In the genomic region with DNA sequence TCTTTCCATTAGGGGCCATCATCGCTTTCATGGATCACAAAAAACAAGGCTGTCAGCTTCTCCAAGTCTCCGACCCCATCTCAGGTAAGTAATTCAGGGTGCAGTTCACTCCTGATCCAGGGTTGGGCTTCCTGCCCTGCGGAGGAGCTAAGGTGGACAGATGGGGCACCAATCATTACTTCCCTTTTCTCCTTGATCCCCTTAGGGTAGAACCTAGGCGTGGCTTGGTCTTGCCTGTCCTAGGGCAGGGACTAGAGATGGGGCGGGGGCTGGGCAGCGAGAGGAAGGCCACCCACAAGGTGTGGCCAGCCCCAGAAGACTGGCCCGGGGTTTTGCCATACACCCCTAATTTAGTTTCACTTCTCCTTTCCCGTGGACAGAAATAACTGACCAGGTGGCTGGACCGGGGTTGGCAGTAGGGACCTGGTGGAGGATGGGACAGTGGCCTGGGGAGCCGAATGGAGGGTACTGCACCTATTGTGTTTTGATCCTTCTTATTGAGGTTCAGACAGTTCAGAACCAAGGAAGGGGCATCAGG, we compare ENCODE assay signal across 8 mouse cellular contexts. TPM values are rescaled to one million over a fixed set of nuclear protein-coding genes. Genes with fewer than 3 reads are reported as not detected.
A peak's percentile ranks its signal among the peaks of the same experiment; 100 is the strongest.
DNase-seq lines count a peak whose midpoint lies in the region; ATAC-seq and TF ChIP-seq lines count a peak whose summit lies in the region.

No protein-coding gene starts in this region.

- H3K9me3 ChIP-seq in liver, embryonic 14.5 days (ENCODE audit: control insufficient read depth, low read length) = no peaks in the 10 kb centered on the region
- H3K9me3 ChIP-seq in neural tube, embryonic 12.5 days = no peaks in the 10 kb centered on the region

- H3K4me2 ChIP-seq in liver, embryonic 14.5 days (ENCODE audit: low read depth) = peak overlapping the region; percentile 85
- peak overlapping the region; percentile 56 for H3K4me2 ChIP-seq in neural tube, embryonic 12.5 days (replicated peaks)

- peak; percentile 15 for ATAC-seq in activated CD4-positive, CD25-positive, alpha-beta regulatory T cell, adult 4 months
- ATAC-seq in granulocyte monocyte progenitor cell, adult 5-6 weeks (replicated peaks; ENCODE audit: poor library complexity, severe bottlenecking) = peak; percentile 80
- ATAC-seq in liver, embryonic 14.5 days (ENCODE audit: insufficient read depth) = no peak
- no peak for ATAC-seq in neural tube, embryonic 12.5 days (ENCODE audit: low FRiP score, low read depth)

- peaks cover 28 to 30% of the 10 kb centered on the region in 2 experiments for H3K4me1 ChIP-seq in liver, embryonic 14.5 days (replicated peaks; ENCODE audit: control insufficient read depth in 2 of 2, insufficient read depth in 2 of 2, low read length in 1 of 2)
- peaks cover 15% of the 10 kb centered on the region for H3K4me1 ChIP-seq in neural tube, embryonic 12.5 days

- H3K27me3 ChIP-seq in liver, embryonic 14.5 days (ENCODE audit: control insufficient read depth, insufficient read depth, low read length) = no peaks in the 10 kb centered on the region; the same call in 1 of the 2 replicates
- peaks cover 55% of the 10 kb centered on the region for H3K27me3 ChIP-seq in neural tube, embryonic 12.5 days (replicated peaks)

- no peaks in the 10 kb centered on the region; the same call in 1 of the 2 replicates for H3K36me3 ChIP-seq in liver, embryonic 14.5 days (replicated peaks; ENCODE audit: control insufficient read depth, insufficient read depth, low read depth)
- peaks cover 27% of the 10 kb centered on the region for H3K36me3 ChIP-seq in neural tube, embryonic 12.5 days

- H3K9ac ChIP-seq in liver, embryonic 14.5 days (replicated peaks) = peak overlapping the region; percentile 58
- H3K9ac ChIP-seq in neural tube, embryonic 12.5 days = no peak overlapping the region

- TF ChIP-seq CTCF in liver, embryonic 14.5 days (IDR thresholded peaks at IDR 0.05; ENCODE audit: low read depth) = no peak

- no peak for TF ChIP-seq EP300 in liver, embryonic 14.5 days (IDR thresholded peaks at IDR 0.05; ENCODE audit: low read depth)

- DNase-seq in adrenal gland, postnatal 14 days = peak; percentile 38
- no peak for DNase-seq in adrenal gland, postnatal 10 days
- no peak for DNase-seq in liver, embryonic 14.5 days (ENCODE audit: low read depth in 3 of 3, low spot score in 3 of 3)
- no peak for DNase-seq in thymus, postnatal 36 days
- DNase-seq in urinary bladder, postnatal 4 days (ENCODE audit: low spot score in 2 of 2) = no peak

- H3K27ac ChIP-seq in liver, embryonic 14.5 days = no peak overlapping the region
- no peak overlapping the region for H3K27ac ChIP-seq in neural tube, embryonic 12.5 days

- WGBS in liver, embryonic 14.5 days (ENCODE audit: insufficient replicate concordance) = 8% methylated on average over 10 of the region's 10 CpGs
- WGBS in neural tube, embryonic 12.5 days = 17% methylated on average over 10 of the region's 10 CpGs

- peak overlapping the region; percentile 31 to 56 for H3K4me3 ChIP-seq in liver, embryonic 14.5 days (ENCODE audit: insufficient read depth in 1 of 2, low read depth in 2 of 2, low read length in 2 of 2)
- peak overlapping the region; percentile 9; the same call in 1 of the 2 replicates for H3K4me3 ChIP-seq in neural tube, embryonic 12.5 days

RNA-seq across cellular contexts. Expression of a gene that starts 0.6 kb away (rescaled TPM):
- total RNA-seq in adrenal gland, postnatal 14 days (2021) = 59.3 and 65.4 TPM in 2 replicates
- 10 to 100 TPM; 54.7 to 56.2 TPM for total RNA-seq in adrenal gland, postnatal 10 days (2021)
- 10 to 100 TPM; 88.3 to 91.8 TPM for polyA plus RNA-seq in activated CD4-positive, CD25-positive, alpha-beta regulatory T cell, adult 4 months (2017; shearing (Covaris generic))
- total RNA-seq in granulocyte monocyte progenitor cell, adult 5-6 weeks (2014; fragmentation: Nextera tagmentation) = 66.1 and 70.9 TPM in 2 replicates
- total RNA-seq in granulocyte monocyte progenitor cell, adult 5-6 weeks (2017) = 37.8 and 44.3 TPM in 2 replicates
- 34.8 and 39.6 TPM in 2 replicates for polyA plus RNA-seq in liver, embryonic 14.5 days (2012; rRNA removed)
- polyA plus RNA-seq in liver, embryonic 14.5 days (2014; fragmentation: Nextera tagmentation; extraction: Ambion mirVana) = 83.1 and 91.6 TPM in 2 replicates
- 140 and 145 TPM in 2 replicates for polyA plus RNA-seq in neural tube, embryonic 12.5 days (2016; fragmentation: Nextera tagmentation; extraction: Ambion mirVana)

RNA-seq across cellular contexts. Expression of a gene that starts 0.9 kb away (rescaled TPM):
- 0.44 and 1.1 TPM in 2 replicates for total RNA-seq in adrenal gland, postnatal 14 days (2021)
- under 1 TPM; 0.55 to 0.60 TPM for total RNA-seq in adrenal gland, postnatal 10 days (2021)
- 1 to 10 TPM in 1 of 2 experiments, under 1 TPM in 1; 0.46 to 2.3 TPM for polyA plus RNA-seq in activated CD4-positive, CD25-positive, alpha-beta regulatory T cell, adult 4 months (2017; shearing (Covaris generic))
- 3.9 and 7.0 TPM in 2 replicates for total RNA-seq in granulocyte monocyte progenitor cell, adult 5-6 weeks (2014; fragmentation: Nextera tagmentation)
- 3.8 and 3.9 TPM in 2 replicates for total RNA-seq in granulocyte monocyte progenitor cell, adult 5-6 weeks (2017)
- polyA plus RNA-seq in liver, embryonic 14.5 days (2012; rRNA removed) = 0.66 and 0.96 TPM in 2 replicates
- polyA plus RNA-seq in liver, embryonic 14.5 days (2014; fragmentation: Nextera tagmentation; extraction: Ambion mirVana) = 0.38 and 0.41 TPM in 2 replicates
- polyA plus RNA-seq in neural tube, embryonic 12.5 days (2016; fragmentation: Nextera tagmentation; extraction: Ambion mirVana) = 0.30 TPM in 1 of 2 replicates, not detected in the other

RNA-seq across cellular contexts. Expression of a gene that starts 15.1 kb away (rescaled TPM):
- 58.8 and 64.2 TPM in 2 replicates for total RNA-seq in adrenal gland, postnatal 14 days (2021)
- total RNA-seq in adrenal gland, postnatal 10 days (2021) = 10 to 100 TPM; 59.2 to 60.8 TPM
- 1 to 10 TPM; 3.2 TPM for polyA plus RNA-seq in activated CD4-positive, CD25-positive, alpha-beta regulatory T cell, adult 4 months (2017; shearing (Covaris generic))
- 29.7 and 32.3 TPM in 2 replicates for total RNA-seq in granulocyte monocyte progenitor cell, adult 5-6 weeks (2014; fragmentation: Nextera tagmentation)
- 11.9 and 17.8 TPM in 2 replicates for total RNA-seq in granulocyte monocyte progenitor cell, adult 5-6 weeks (2017)
- 21.8 and 27.0 TPM in 2 replicates for polyA plus RNA-seq in liver, embryonic 14.5 days (2012; rRNA removed)
- 1.5 and 2.0 TPM in 2 replicates for polyA plus RNA-seq in liver, embryonic 14.5 days (2014; fragmentation: Nextera tagmentation; extraction: Ambion mirVana)
- polyA plus RNA-seq in neural tube, embryonic 12.5 days (2016; fragmentation: Nextera tagmentation; extraction: Ambion mirVana) = 44.3 and 48.8 TPM in 2 replicates

RNA-seq across cellular contexts. Expression of a gene that starts 26.3 kb away (rescaled TPM):
- 36.9 and 52.2 TPM in 2 replicates for total RNA-seq in adrenal gland, postnatal 14 days (2021)
- total RNA-seq in adrenal gland, postnatal 10 days (2021) = 10 to 100 TPM; 29.6 to 58.3 TPM
- 1 to 10 TPM; 8.4 to 9.7 TPM for polyA plus RNA-seq in activated CD4-positive, CD25-positive, alpha-beta regulatory T cell, adult 4 months (2017; shearing (Covaris generic))
- 24.2 and 40.8 TPM in 2 replicates for total RNA-seq in granulocyte monocyte progenitor cell, adult 5-6 weeks (2014; fragmentation: Nextera tagmentation)
- total RNA-seq in granulocyte monocyte progenitor cell, adult 5-6 weeks (2017) = 19.6 TPM in 2 replicates
- polyA plus RNA-seq in liver, embryonic 14.5 days (2012; rRNA removed) = 21.3 and 23.3 TPM in 2 replicates
- polyA plus RNA-seq in liver, embryonic 14.5 days (2014; fragmentation: Nextera tagmentation; extraction: Ambion mirVana) = 7.5 and 8.6 TPM in 2 replicates
- polyA plus RNA-seq in neural tube, embryonic 12.5 days (2016; fragmentation: Nextera tagmentation; extraction: Ambion mirVana) = 70.1 and 79.0 TPM in 2 replicates

RNA-seq across cellular contexts. Expression of a gene that starts 51.3 kb away (rescaled TPM):
- 19.3 and 26.2 TPM in 2 replicates for total RNA-seq in adrenal gland, postnatal 14 days (2021)
- total RNA-seq in adrenal gland, postnatal 10 days (2021) = 10 to 100 TPM; 18.8 to 21.6 TPM
- 10 to 100 TPM; 12.6 to 14.5 TPM for polyA plus RNA-seq in activated CD4-positive, CD25-positive, alpha-beta regulatory T cell, adult 4 months (2017; shearing (Covaris generic))
- total RNA-seq in granulocyte monocyte progenitor cell, adult 5-6 weeks (2014; fragmentation: Nextera tagmentation) = 1.2 TPM in 1 of 2 replicates, not detected in the other
- 1.4 and 1.9 TPM in 2 replicates for total RNA-seq in granulocyte monocyte progenitor cell, adult 5-6 weeks (2017)
- polyA plus RNA-seq in liver, embryonic 14.5 days (2012; rRNA removed) = 1.0 and 1.1 TPM in 2 replicates
- 0.89 and 1.2 TPM in 2 replicates for polyA plus RNA-seq in liver, embryonic 14.5 days (2014; fragmentation: Nextera tagmentation; extraction: Ambion mirVana)
- 4.9 and 5.8 TPM in 2 replicates for polyA plus RNA-seq in neural tube, embryonic 12.5 days (2016; fragmentation: Nextera tagmentation; extraction: Ambion mirVana)

Comparison
In these comparisons a context has a peak if more than half of its experiments do, and no peak if none do; other contexts are left out.
1. ATAC-seq: peak in activated CD4-positive, CD25-positive, alpha-beta regulatory T cell, adult 4 months (single experiment) and granulocyte monocyte progenitor cell, adult 5-6 weeks (single experiment); none in liver, embryonic 14.5 days (single experiment) and neural tube, embryonic 12.5 days (single experiment).